Mouse (Mus musculus) bone marrow, adult 2 months (tissue): Measurements from ENCODE around the gene Nup93.

Source experiments
- CTCF ChIP-seq: fragments of 200-500 bp; IDR thresholded peaks from 2 replicates; pipeline ENCODE4 v1.5.1; 2011; ENCODE audit warnings: low read length, control low read depth; ENCODE audit not compliant: control insufficient read depth, insufficient read depth
- POLR2A ChIP-seq: fragments of 200-500 bp; IDR thresholded peaks from 2 replicates; pipeline ENCODE4 v1.6.1; 2011; ENCODE audit warnings: low read depth, mild to moderate bottlenecking, control low read depth, low read length, borderline replicate concordance; ENCODE audit not compliant: control insufficient read depth

- TF ChIP-seq CTCF: no peak
- TF ChIP-seq POLR2A: no peak
Observed at GRCm38 (mm10) chr8:94354069-94354531, 139.7 kb downstream of the Nup93 start.
